In genomic region chr4:118566161-118566676, GRCm38 (mm10) we compare ENCODE assay signal across 8 mouse cellular contexts. TPM values are rescaled to one million over a fixed set of nuclear protein-coding genes. Genes with fewer than 3 reads are reported as not detected.
DNase-seq lines count a peak whose midpoint lies in the region; ATAC-seq and TF ChIP-seq lines count a peak whose summit lies in the region.

No protein-coding gene starts in this region.

- no peaks in the 10 kb centered on the region for H3K79me2 ChIP-seq in liver, adult 2 months (ENCODE audit: control insufficient read depth, insufficient read depth, low read length)

- no peak overlapping the region for H3K4me3 ChIP-seq in liver, adult 2 months (ENCODE audit: insufficient read depth, low read depth, low read length)
- H3K4me3 ChIP-seq in liver, embryonic 12.5 days: no peak overlapping the region
- H3K4me3 ChIP-seq in bone marrow, adult 2 months (replicated peaks; ENCODE audit: control insufficient read depth, low read depth, low read length): no peak overlapping the region
- no peak overlapping the region for H3K4me3 ChIP-seq in limb, embryonic 11.5 days (ENCODE audit: low read depth, low read length)
- no peak overlapping the region for H3K4me3 ChIP-seq in spleen, adult 2 months (ENCODE audit: extremely low read depth, insufficient read depth, insufficient read length)

- H3K36me3 ChIP-seq in liver, adult 2 months (ENCODE audit: control insufficient read depth, insufficient read depth, low read length): no peaks in the 10 kb centered on the region
- no peaks in the 10 kb centered on the region for H3K36me3 ChIP-seq in liver, embryonic 12.5 days
- no peaks in the 10 kb centered on the region for H3K36me3 ChIP-seq in limb, embryonic 11.5 days (ENCODE audit: control insufficient read depth, insufficient read depth, low read length)
- no peaks in the 10 kb centered on the region for H3K36me3 ChIP-seq in spleen, adult 2 months (ENCODE audit: control insufficient read depth, insufficient read depth, low read length)

- no peak for ATAC-seq in CD4-positive, CD25-positive, alpha-beta regulatory T cell, adult 4 months
- no peak for ATAC-seq in liver, embryonic 12.5 days
- no peak for ATAC-seq in limb, embryonic 11.5 days (ENCODE audit: insufficient number of reproducible peaks, low FRiP score, low TSS enrichment, low read depth)

- H3K9ac ChIP-seq in liver, adult 2 months (ENCODE audit: low read depth, low read length): no peak overlapping the region
- no peak overlapping the region for H3K9ac ChIP-seq in liver, embryonic 12.5 days
- H3K9ac ChIP-seq in limb, embryonic 11.5 days (ENCODE audit: low read length): no peak overlapping the region

- H3K9me3 ChIP-seq in liver, embryonic 12.5 days (replicated peaks): peaks cover 6% of the 10 kb centered on the region; the same call in 1 of the 2 replicates
- no peaks in the 10 kb centered on the region for H3K9me3 ChIP-seq in limb, embryonic 11.5 days (ENCODE audit: control insufficient read depth, low read length)

- H3K4me1 ChIP-seq in liver, adult 2 months (ENCODE audit: control insufficient read depth, insufficient read depth, low read length): no peaks in the 10 kb centered on the region
- peaks cover 43% of the 10 kb centered on the region for H3K4me1 ChIP-seq in liver, embryonic 12.5 days
- no peaks in the 10 kb centered on the region for H3K4me1 ChIP-seq in bone marrow, adult 2 months (ENCODE audit: control insufficient read depth, insufficient read depth, low read length)
- no peaks in the 10 kb centered on the region for H3K4me1 ChIP-seq in limb, embryonic 11.5 days (ENCODE audit: control insufficient read depth, insufficient read depth, low read length)
- no peaks in the 10 kb centered on the region for H3K4me1 ChIP-seq in spleen, adult 2 months (ENCODE audit: control insufficient read depth, insufficient read depth, insufficient read length)

- no peak overlapping the region for H3K27ac ChIP-seq in liver, adult 2 months (replicated peaks; ENCODE audit: insufficient read depth, low read depth, low read length)
- H3K27ac ChIP-seq in liver, embryonic 12.5 days: no peak overlapping the region
- H3K27ac ChIP-seq in bone marrow, adult 2 months (ENCODE audit: control insufficient read depth, insufficient read depth, low read depth, low read length, poor library complexity): no peak overlapping the region
- no peak overlapping the region for H3K27ac ChIP-seq in limb, embryonic 11.5 days (replicated peaks; ENCODE audit: low read depth, low read length)
- no peak overlapping the region for H3K27ac ChIP-seq in spleen, adult 2 months (ENCODE audit: insufficient read depth, low read length)

- H3K4me2 ChIP-seq in liver, embryonic 12.5 days: no peak overlapping the region
- H3K4me2 ChIP-seq in limb, embryonic 11.5 days (ENCODE audit: low read depth, severe bottlenecking): no peak overlapping the region

- peak; percentile 82 for TF ChIP-seq CTCF in liver, adult 2 months (IDR thresholded peaks at IDR 0.05; ENCODE audit: low read depth, low read length)
- TF ChIP-seq CTCF in bone marrow, adult 2 months (IDR thresholded peaks at IDR 0.05; ENCODE audit: control insufficient read depth, insufficient read depth, low read length): peak; percentile 73
- peak; percentile 31; the same call in 1 of the 2 replicates for TF ChIP-seq CTCF in spleen, adult 2 months (IDR thresholded peaks at IDR 0.05; ENCODE audit: extremely low read depth, insufficient read depth, insufficient read length, insufficient replicate concordance)

- DNase-seq in CD4-positive, CD25-positive, alpha-beta regulatory T cell, adult 2 months (ENCODE audit: low read depth, low spot score): peak; percentile 37
- DNase-seq in liver, adult 2 months (ENCODE audit: extremely low read depth, low read depth, low spot score): peak; percentile 51
- peak; percentile 72 for DNase-seq in heart, postnatal 4 days
- peak; percentile 62 for DNase-seq in limb, embryonic 11.5 days (ENCODE audit: low spot score)
- no peak for DNase-seq in spleen, adult 2 months (ENCODE audit: low read depth in 1 of 2, low spot score in 2 of 2)

- no peaks in the 10 kb centered on the region for H3K27me3 ChIP-seq in liver, adult 2 months (ENCODE audit: control insufficient read depth, insufficient read depth, low read length)
- peaks cover 19% of the 10 kb centered on the region for H3K27me3 ChIP-seq in liver, embryonic 12.5 days (replicated peaks)
- H3K27me3 ChIP-seq in limb, embryonic 11.5 days (ENCODE audit: control insufficient read depth, insufficient read depth, low read length): 0 out of 2 replicates have a peak, but pooled peaks cover 2% of the 10 kb centered on the region
- no peaks in the 10 kb centered on the region for H3K27me3 ChIP-seq in spleen, adult 2 months (ENCODE audit: control insufficient read depth, insufficient read depth, low read length)

- 30% methylated on average over 7 of the region's 7 CpGs for WGBS in liver, adult 2 months
- WGBS in liver, embryonic 12.5 days (ENCODE audit: insufficient replicate concordance): 31% methylated on average over 7 of the region's 7 CpGs
- WGBS in bone marrow, adult 2 months: 30% methylated on average over 7 of the region's 7 CpGs
- WGBS in limb, embryonic 11.5 days: 38% methylated on average over 7 of the region's 7 CpGs
- WGBS in spleen, adult 2 months: 32% methylated on average over 7 of the region's 7 CpGs

- no peak for TF ChIP-seq POLR2A in liver, adult 2 months (IDR thresholded peaks at IDR 0.05; ENCODE audit: extremely low read depth, insufficient read depth, low read length)
- TF ChIP-seq POLR2A in bone marrow, adult 2 months (IDR thresholded peaks at IDR 0.05; ENCODE audit: borderline replicate concordance, control insufficient read depth, low read depth, low read length): no peak
- TF ChIP-seq POLR2A in spleen, adult 2 months (IDR thresholded peaks at IDR 0.05; ENCODE audit: low read depth, low read length): no peak

RNA-seq across cellular contexts. Expression of gene Tmem125, which starts 22.4 kb away (rescaled TPM):
- not detected for polyA plus RNA-seq in CD4-positive, CD25-positive, alpha-beta regulatory T cell, adult 4 months (2017; shearing (Covaris generic))
- 2.9 and 3.5 TPM in 2 replicates for total RNA-seq in liver, adult 2 months (2014; rRNA removed)
- 13.1 and 17.5 TPM in 2 replicates for polyA plus RNA-seq in liver, adult 2 months (2012; rRNA removed)
- polyA plus RNA-seq in liver, embryonic 12.5 days (2016; fragmentation: Nextera tagmentation; extraction: Ambion mirVana): 0.23 and 0.54 TPM in 2 replicates
- polyA plus RNA-seq in bone marrow, adult 2 months (2011; ENCODE audit: insufficient read depth, insufficient read length, low replicate concordance, missing spikeins): not detected in 2 replicates
- under 1 TPM; 0.24 to 0.32 TPM for total RNA-seq in heart, postnatal 4 days (2021)
- polyA plus RNA-seq in limb, embryonic 11.5 days (2014; fragmentation: Nextera tagmentation; extraction: Ambion mirVana): 0.27 and 0.33 TPM in 2 replicates
- 0.54 and 0.79 TPM in 2 replicates for polyA plus RNA-seq in spleen, adult 2 months (2012; rRNA removed)

RNA-seq across cellular contexts. Expression of gene 2610528J11Rik, which starts 39.4 kb away (rescaled TPM):
- polyA plus RNA-seq in CD4-positive, CD25-positive, alpha-beta regulatory T cell, adult 4 months (2017; shearing (Covaris generic)): not detected
- 19.8 and 21.5 TPM in 2 replicates for total RNA-seq in liver, adult 2 months (2014; rRNA removed)
- polyA plus RNA-seq in liver, adult 2 months (2012; rRNA removed): 52.6 and 54.6 TPM in 2 replicates
- 4.5 and 4.9 TPM in 2 replicates for polyA plus RNA-seq in liver, embryonic 12.5 days (2016; fragmentation: Nextera tagmentation; extraction: Ambion mirVana)
- polyA plus RNA-seq in bone marrow, adult 2 months (2011; ENCODE audit: insufficient read depth, insufficient read length, low replicate concordance, missing spikeins): 1.0 and 2.1 TPM in 2 replicates
- total RNA-seq in heart, postnatal 4 days (2021): not detected
- 1.0 and 1.6 TPM in 2 replicates for polyA plus RNA-seq in limb, embryonic 11.5 days (2014; fragmentation: Nextera tagmentation; extraction: Ambion mirVana)
- 1.5 and 1.7 TPM in 2 replicates for polyA plus RNA-seq in spleen, adult 2 months (2012; rRNA removed)

RNA-seq across cellular contexts. Expression of gene Cfap57, which starts 54.4 kb away (rescaled TPM):
- polyA plus RNA-seq in CD4-positive, CD25-positive, alpha-beta regulatory T cell, adult 4 months (2017; shearing (Covaris generic)): not detected
- total RNA-seq in liver, adult 2 months (2014; rRNA removed): not detected in 2 replicates
- not detected in 2 replicates for polyA plus RNA-seq in liver, adult 2 months (2012; rRNA removed)
- 1.3 and 1.5 TPM in 2 replicates for polyA plus RNA-seq in liver, embryonic 12.5 days (2016; fragmentation: Nextera tagmentation; extraction: Ambion mirVana)
- polyA plus RNA-seq in bone marrow, adult 2 months (2011; ENCODE audit: insufficient read depth, insufficient read length, low replicate concordance, missing spikeins): not detected in 2 replicates
- total RNA-seq in heart, postnatal 4 days (2021): under 1 TPM in 1 of 2 experiments, not detected in 1; 0.18 TPM
- 0.40 and 0.45 TPM in 2 replicates for polyA plus RNA-seq in limb, embryonic 11.5 days (2014; fragmentation: Nextera tagmentation; extraction: Ambion mirVana)
- not detected in 2 replicates for polyA plus RNA-seq in spleen, adult 2 months (2012; rRNA removed)

RNA-seq across cellular contexts. Expression of gene Ebna1bp2, which starts 54.4 kb away (rescaled TPM):
- polyA plus RNA-seq in CD4-positive, CD25-positive, alpha-beta regulatory T cell, adult 4 months (2017; shearing (Covaris generic)): 100 to 1,000 TPM; 167 to 193 TPM
- 19.6 and 19.9 TPM in 2 replicates for total RNA-seq in liver, adult 2 months (2014; rRNA removed)
- 10.3 and 13.0 TPM in 2 replicates for polyA plus RNA-seq in liver, adult 2 months (2012; rRNA removed)
- 160 and 164 TPM in 2 replicates for polyA plus RNA-seq in liver, embryonic 12.5 days (2016; fragmentation: Nextera tagmentation; extraction: Ambion mirVana)
- 29.3 and 57.7 TPM in 2 replicates for polyA plus RNA-seq in bone marrow, adult 2 months (2011; ENCODE audit: insufficient read depth, insufficient read length, low replicate concordance, missing spikeins)
- 10 to 100 TPM; 43.0 to 51.1 TPM for total RNA-seq in heart, postnatal 4 days (2021)
- 180 and 190 TPM in 2 replicates for polyA plus RNA-seq in limb, embryonic 11.5 days (2014; fragmentation: Nextera tagmentation; extraction: Ambion mirVana)
- 17.5 and 18.5 TPM in 2 replicates for polyA plus RNA-seq in spleen, adult 2 months (2012; rRNA removed)

Comparison
In these comparisons a context has a peak if more than half of its experiments do, and no peak if none do; other contexts are left out.
1. DNase-seq: peak in CD4-positive, CD25-positive, alpha-beta regulatory T cell, adult 2 months (single experiment), liver, adult 2 months (single experiment), heart, postnatal 4 days (single experiment) and limb, embryonic 11.5 days (single experiment); none in spleen, adult 2 months (0 of 2).
2. CTCF ChIP-seq: peak in every context shown above with its lines; median percentile 82 in liver, adult 2 months; 73 in bone marrow, adult 2 months; 31 in spleen, adult 2 months.